Mouse (Mus musculus) lung, adult 2 months (tissue): ENCODE results near the gene Edem3.

Experiments used
- CTCF ChIP-seq: fragments of 200-500 bp; IDR thresholded peaks from 2 replicates; pipeline ENCODE4 v1.5.1; 2011; ENCODE audit warnings: mild to moderate bottlenecking, low read length, control low read depth; ENCODE audit not compliant: insufficient read depth
- POLR2A ChIP-seq: fragments of 200-500 bp; IDR thresholded peaks from 2 replicates; pipeline ENCODE4 v1.6.1; 2011; ENCODE audit warnings: low read depth, mild to moderate bottlenecking, control low read depth, low read length, borderline replicate concordance; ENCODE audit errors: extremely low read depth

GRCm38 (mm10) chr1:151713622-151714021 is 41.5 kb upstream of the Edem3 start:
- no peak for TF ChIP-seq CTCF
- no peak for TF ChIP-seq POLR2A
